Mouse (Mus musculus) neural tube, embryonic 11.5 days (tissue): ENCODE data around the gene Gm49369. TPM values are rescaled to one million over a fixed set of nuclear protein-coding genes. Genes with fewer than 3 reads are reported as not detected.
"Not testable (repeated sequence)": the region's sequence is repeated elsewhere in the genome, so short reads cannot be mapped to it uniquely, and the experiment has no call there.

Experiments used
- ATAC-seq: fragments of 200-750 bp; cut with Nextera tagmentation; 2 replicates; pipeline ENCODE4 v1.8.0; 2017; ENCODE audit warnings: moderate number of reproducible peaks, mild to moderate bottlenecking, moderate TSS enrichment, moderate library complexity; ENCODE audit not compliant: insufficient read depth, low FRiP score, low TSS enrichment
- DNase-seq: peaks from one replicate; pipeline ENCODE4 v3.0.0-alpha.2; 2015; ENCODE audit warnings: low spot score
- H3K27ac ChIP-seq: fragments of 300-500 bp; sonication (generic); 2 replicates; pipeline ENCODE4 v1.5.1; 2014; ENCODE audit warnings: low read depth, mild to moderate bottlenecking, low read length
- H3K27me3 ChIP-seq: fragments of 300-500 bp; sonication (generic); 2 replicates; pipeline ENCODE4 v1.6.1; 2014; ENCODE audit warnings: mild to moderate bottlenecking, low read length, mixed read lengths; ENCODE audit not compliant: control insufficient read depth, insufficient read depth
- H3K36me3 ChIP-seq: fragments of 300-500 bp; sonication (generic); 2 replicates; pipeline ENCODE4 v1.6.1; 2014; ENCODE audit warnings: mild to moderate bottlenecking, low read length, moderate library complexity, mixed read lengths; ENCODE audit not compliant: control insufficient read depth, insufficient read depth
- H3K4me1 ChIP-seq: fragments of 300-500 bp; sonication (generic); 2 replicates; pipeline ENCODE4 v1.6.1; 2014; ENCODE audit warnings: low read length, mixed read lengths; ENCODE audit not compliant: control insufficient read depth, insufficient read depth
- H3K4me2 ChIP-seq: fragments of 300-500 bp; sonication (generic); 2 replicates; pipeline ENCODE4 v1.6.1; 2014; ENCODE audit warnings: low read depth, mild to moderate bottlenecking, moderate library complexity
- H3K4me3 ChIP-seq: fragments of 300-500 bp; sonication (generic); 2 replicates; pipeline ENCODE4 v1.5.1; 2014; ENCODE audit warnings: low read depth, low read length
- H3K9ac ChIP-seq: fragments of 300-500 bp; sonication (generic); 2 replicates; pipeline ENCODE4 v1.6.1; 2014; ENCODE audit warnings: mild to moderate bottlenecking, low read length
- H3K9me3 ChIP-seq: fragments of 300-500 bp; sonication (generic); 2 replicates; pipeline ENCODE4 v1.6.1; 2016; ENCODE audit warnings: low read length; ENCODE audit not compliant: control insufficient read depth
- WGBS: fragments of 180-500 bp; shearing (Covaris S2); extraction: QIAGEN DNeasy Blood & Tissue Kit; methylation state at CpG from one replicate; pipeline ENCODE4 v1.1.7; 2014; 5-methylcytosine and 5-hydroxymethylcytosine counted together
- polyA plus RNA-seq: library from polyadenylated mRNA; unstranded; fragments of >200 nt; fragmentation: Nextera tagmentation; extraction: Ambion mirVana; gene quantifications from 2 replicates; pipeline ENCODE4 v1.2.1, GENCODE M21; 2014

The Gm49369 gene
- polyA plus RNA-seq, 1 experiment from 2014 or later: not detected

GRCm38 (mm10) chr7:142321637-142322306, 60.7 kb downstream of the Gm49369 start:
- not testable (repeated sequence) for DNase-seq, ATAC-seq, H3K4me1 ChIP-seq, H3K4me2 ChIP-seq, H3K9ac ChIP-seq, H3K9me3 ChIP-seq, H3K27ac ChIP-seq, H3K4me3 ChIP-seq, H3K27me3 ChIP-seq, H3K36me3 ChIP-seq
- 59% methylated on average over 2 of the region's 10 CpGs for WGBS

Other genes with a start within 250 kb of the Gm49369 start
- not detected in 2 replicates for gene Gm39115, start 246.6 kb downstream of the Gm49369 start, polyA plus RNA-seq
- not detected in 2 replicates for gene Gm45337, start 238.1 kb downstream of the Gm49369 start, polyA plus RNA-seq
- gene Gm29735, start 225.6 kb downstream of the Gm49369 start, polyA plus RNA-seq: not detected in 2 replicates
- gene Gm4553, start 216.9 kb downstream of the Gm49369 start, polyA plus RNA-seq: not detected in 2 replicates
- not detected in 2 replicates for gene Krtap5-2, start 206.7 kb downstream of the Gm49369 start, polyA plus RNA-seq
- gene Gm10153, start 192.3 kb downstream of the Gm49369 start, polyA plus RNA-seq: not detected in 2 replicates
- not detected in 2 replicates for gene Krtap5-3, start 181.3 kb downstream of the Gm49369 start, polyA plus RNA-seq
- not detected in 2 replicates for gene Gm7579, start 170.8 kb downstream of the Gm49369 start, polyA plus RNA-seq
- not detected in 2 replicates for gene Krtap5-5, start 152.7 kb downstream of the Gm49369 start, polyA plus RNA-seq
- not detected in 2 replicates for gene Gm40460, start 141.6 kb downstream of the Gm49369 start, polyA plus RNA-seq
- gene Gm2431, start 124.3 kb downstream of the Gm49369 start, polyA plus RNA-seq: not detected in 2 replicates
- not detected in 2 replicates for gene Gm4559, start 108.3 kb downstream of the Gm49369 start, polyA plus RNA-seq
- not detected in 2 replicates for gene Krtap5-1, start 85.5 kb downstream of the Gm49369 start, polyA plus RNA-seq
- gene Krtap5-4, start 79.1 kb downstream of the Gm49369 start, polyA plus RNA-seq: not detected in 2 replicates
- gene Ifitm10, start 8.9 kb downstream of the Gm49369 start, polyA plus RNA-seq: not detected in 2 replicates
- gene Ctsd, start 5.4 kb upstream of the Gm49369 start, polyA plus RNA-seq: 176 and 189 TPM in 2 replicates
- not detected in 2 replicates for gene Syt8, start 52.2 kb upstream of the Gm49369 start, polyA plus RNA-seq
- 2.1 and 3.5 TPM in 2 replicates for gene Tnni2, start 59.1 kb upstream of the Gm49369 start, polyA plus RNA-seq
- gene Lsp1, start 78.1 kb upstream of the Gm49369 start, polyA plus RNA-seq: 15.1 and 21.0 TPM in 2 replicates
- gene Tnnt3, start 116.2 kb upstream of the Gm49369 start, polyA plus RNA-seq: 6.5 and 9.2 TPM in 2 replicates
- gene Mrpl23, start 150.0 kb upstream of the Gm49369 start, polyA plus RNA-seq: 10.6 and 20.0 TPM in 2 replicates